Mouse (Mus musculus): ENCODE measurements around the gene Srpk2. TPM values are rescaled to one million over a fixed set of nuclear protein-coding genes. Genes with fewer than 3 reads are reported as not detected.
"Not testable (repeated sequence)": the region's sequence is repeated elsewhere in the genome, so short reads cannot be mapped to it uniquely, and the experiment has no call there.

The Srpk2 gene
- polyA plus RNA-seq, 1 experiment, result 4.9 TPM

- Histone ChIP-seq H3ac (ENCODE audit: control insufficient read depth, insufficient read length, low read depth) (no peak overlapping the region), H3K36me3 (ENCODE audit: control insufficient read depth, insufficient read depth) (no peaks in the 10 kb centered on the region), H3K79me3 (ENCODE audit: low read depth) (no peaks in the 10 kb centered on the region), H3K4me3 (ENCODE audit: insufficient read depth, poor library complexity, severe bottlenecking) (no peak overlapping the region), H3K79me2 (ENCODE audit: control insufficient read depth, insufficient read depth) (no peaks in the 10 kb centered on the region), H3K27me3 (ENCODE audit: control insufficient read depth, insufficient read depth, insufficient read length) (no peaks in the 10 kb centered on the region)
- TF ChIP-seq MYOG (IDR thresholded peaks at IDR 0.05; ENCODE audit: control insufficient read depth, extremely low read depth, insufficient read length) (no peak), CEBPB (IDR thresholded peaks at IDR 0.05; ENCODE audit: low read depth) (no peak), MAX (IDR thresholded peaks at IDR 0.05) (no peak), MYOD1 (IDR thresholded peaks at IDR 0.05; ENCODE audit: control insufficient read depth, insufficient read length, low read depth) (no peak), FOSL1 (IDR thresholded peaks at IDR 0.05; ENCODE audit: insufficient read depth, low read length, poor library complexity, severe bottlenecking) (no peak), CTCF (IDR thresholded peaks at IDR 0.05; ENCODE audit: control insufficient read depth, insufficient read depth, insufficient read length) (no peak), USF1 (IDR thresholded peaks at IDR 0.05; ENCODE audit: low read depth) (no peak)
These were observed 128.2 kb downstream of the Srpk2 start for GRCm38 (mm10) chr5:23556007-23556770.

- H3K27me3 ChIP-seq (ENCODE audit: control insufficient read depth, insufficient read depth, insufficient read length); H3K4me3 ChIP-seq (ENCODE audit: insufficient read depth, poor library complexity, severe bottlenecking); H3ac ChIP-seq (ENCODE audit: control insufficient read depth, insufficient read length, low read depth); H3K36me3 ChIP-seq (ENCODE audit: control insufficient read depth, insufficient read depth); H3K79me3 ChIP-seq (ENCODE audit: low read depth); H3K79me2 ChIP-seq (ENCODE audit: control insufficient read depth, insufficient read depth): not testable (repeated sequence)
These were observed 131.1 kb downstream of the Srpk2 start for GRCm38 (mm10) chr5:23553338-23553737.

GRCm38 (mm10) chr5:23551687-23552086 is 132.7 kb downstream of the Srpk2 start:
- H3K4me3 ChIP-seq (ENCODE audit: insufficient read depth, poor library complexity, severe bottlenecking), result no peak overlapping the region
- H3ac ChIP-seq (ENCODE audit: control insufficient read depth, insufficient read length, low read depth), result no peak overlapping the region
- H3K79me2 ChIP-seq (ENCODE audit: control insufficient read depth, insufficient read depth), result no peaks in the 10 kb centered on the region
- H3K36me3 ChIP-seq (ENCODE audit: control insufficient read depth, insufficient read depth), result peaks cover 1% of the 10 kb centered on the region
- no peaks in the 10 kb centered on the region for H3K27me3 ChIP-seq (ENCODE audit: control insufficient read depth, insufficient read depth, insufficient read length)
- TF ChIP-seq MAX (IDR thresholded peaks at IDR 0.05) (no peak), FOSL1 (IDR thresholded peaks at IDR 0.05; ENCODE audit: insufficient read depth, low read length, poor library complexity, severe bottlenecking) (no peak), MYOD1 (IDR thresholded peaks at IDR 0.05; ENCODE audit: control insufficient read depth, insufficient read length, low read depth) (no peak), CTCF (IDR thresholded peaks at IDR 0.05; ENCODE audit: control insufficient read depth, insufficient read depth, insufficient read length) (no peak), USF1 (IDR thresholded peaks at IDR 0.05; ENCODE audit: low read depth) (no peak), CEBPB (IDR thresholded peaks at IDR 0.05; ENCODE audit: low read depth) (no peak), MYOG (IDR thresholded peaks at IDR 0.05; ENCODE audit: control insufficient read depth, extremely low read depth, insufficient read length) (no peak)
- no peaks in the 10 kb centered on the region for H3K79me3 ChIP-seq (ENCODE audit: low read depth)

GRCm38 (mm10) chr5:23535692-23536091 is 148.7 kb downstream of the Srpk2 start:
- H3ac ChIP-seq (ENCODE audit: control insufficient read depth, insufficient read length, low read depth), result no peak overlapping the region
- H3K27me3 ChIP-seq (ENCODE audit: control insufficient read depth, insufficient read depth, insufficient read length), result no peaks in the 10 kb centered on the region
- no peaks in the 10 kb centered on the region for H3K79me2 ChIP-seq (ENCODE audit: control insufficient read depth, insufficient read depth)
- no peak for TF ChIP-seq FOSL1 (IDR thresholded peaks at IDR 0.05; ENCODE audit: insufficient read depth, low read length, poor library complexity, severe bottlenecking)
- H3K36me3 ChIP-seq (ENCODE audit: control insufficient read depth, insufficient read depth), result no peaks in the 10 kb centered on the region
- H3K4me3 ChIP-seq (ENCODE audit: insufficient read depth, poor library complexity, severe bottlenecking), result no peak overlapping the region
- H3K79me3 ChIP-seq (ENCODE audit: low read depth), result no peaks in the 10 kb centered on the region

- Histone ChIP-seq H3K27me3 (ENCODE audit: control insufficient read depth, insufficient read depth, insufficient read length) (no peaks in the 10 kb centered on the region), H3ac (ENCODE audit: control insufficient read depth, insufficient read length, low read depth) (no peak overlapping the region), H3K4me3 (ENCODE audit: insufficient read depth, poor library complexity, severe bottlenecking) (no peak overlapping the region), H3K79me2 (ENCODE audit: control insufficient read depth, insufficient read depth) (no peaks in the 10 kb centered on the region), H3K36me3 (ENCODE audit: control insufficient read depth, insufficient read depth) (no peaks in the 10 kb centered on the region), H3K79me3 (ENCODE audit: low read depth) (no peaks in the 10 kb centered on the region)
- TF ChIP-seq MYOG (IDR thresholded peaks at IDR 0.05; ENCODE audit: control insufficient read depth, extremely low read depth, insufficient read length), result no peak
- TF ChIP-seq CEBPB (IDR thresholded peaks at IDR 0.05; ENCODE audit: low read depth), result no peak
- no peak for TF ChIP-seq USF1 (IDR thresholded peaks at IDR 0.05; ENCODE audit: low read depth)
- no peak for TF ChIP-seq FOSL1 (IDR thresholded peaks at IDR 0.05; ENCODE audit: insufficient read depth, low read length, poor library complexity, severe bottlenecking)
- no peak for TF ChIP-seq MAX (IDR thresholded peaks at IDR 0.05)
- no peak for TF ChIP-seq MYOD1 (IDR thresholded peaks at IDR 0.05; ENCODE audit: control insufficient read depth, insufficient read length, low read depth)
- no peak for TF ChIP-seq CTCF (IDR thresholded peaks at IDR 0.05; ENCODE audit: control insufficient read depth, insufficient read depth, insufficient read length)
These were observed 152.8 kb downstream of the Srpk2 start for GRCm38 (mm10) chr5:23531541-23532096.

- no peaks in the 10 kb centered on the region for H3K27me3 ChIP-seq (ENCODE audit: control insufficient read depth, insufficient read depth, insufficient read length)
- H3K79me2 ChIP-seq (ENCODE audit: control insufficient read depth, insufficient read depth), result no peaks in the 10 kb centered on the region
- H3ac ChIP-seq (ENCODE audit: control insufficient read depth, insufficient read length, low read depth), result no peak overlapping the region
- no peak overlapping the region for H3K4me3 ChIP-seq (ENCODE audit: insufficient read depth, poor library complexity, severe bottlenecking)
- TF ChIP-seq USF1 (IDR thresholded peaks at IDR 0.05; ENCODE audit: low read depth) (no peak), MYOG (IDR thresholded peaks at IDR 0.05; ENCODE audit: control insufficient read depth, extremely low read depth, insufficient read length) (no peak), MAX (IDR thresholded peaks at IDR 0.05) (no peak), MYOD1 (IDR thresholded peaks at IDR 0.05; ENCODE audit: control insufficient read depth, insufficient read length, low read depth) (no peak), CEBPB (IDR thresholded peaks at IDR 0.05; ENCODE audit: low read depth) (no peak), CTCF (IDR thresholded peaks at IDR 0.05; ENCODE audit: control insufficient read depth, insufficient read depth, insufficient read length) (no peak), FOSL1 (IDR thresholded peaks at IDR 0.05; ENCODE audit: insufficient read depth, low read length, poor library complexity, severe bottlenecking) (no peak)
- no peaks in the 10 kb centered on the region for H3K79me3 ChIP-seq (ENCODE audit: low read depth)
- H3K36me3 ChIP-seq (ENCODE audit: control insufficient read depth, insufficient read depth), result no peaks in the 10 kb centered on the region
These were observed 153.3 kb downstream of the Srpk2 start for GRCm38 (mm10) chr5:23531100-23531499.
